Mouse (Mus musculus) testis, postnatal 10 days (tissue): Measurements from ENCODE around the gene Mgat4a.

Experiments used
- DNase-seq: peaks from one replicate; pipeline ENCODE4 v3.0.0; 2021; ENCODE audit warnings: low spot score

Mgat4a gene

DNA sequence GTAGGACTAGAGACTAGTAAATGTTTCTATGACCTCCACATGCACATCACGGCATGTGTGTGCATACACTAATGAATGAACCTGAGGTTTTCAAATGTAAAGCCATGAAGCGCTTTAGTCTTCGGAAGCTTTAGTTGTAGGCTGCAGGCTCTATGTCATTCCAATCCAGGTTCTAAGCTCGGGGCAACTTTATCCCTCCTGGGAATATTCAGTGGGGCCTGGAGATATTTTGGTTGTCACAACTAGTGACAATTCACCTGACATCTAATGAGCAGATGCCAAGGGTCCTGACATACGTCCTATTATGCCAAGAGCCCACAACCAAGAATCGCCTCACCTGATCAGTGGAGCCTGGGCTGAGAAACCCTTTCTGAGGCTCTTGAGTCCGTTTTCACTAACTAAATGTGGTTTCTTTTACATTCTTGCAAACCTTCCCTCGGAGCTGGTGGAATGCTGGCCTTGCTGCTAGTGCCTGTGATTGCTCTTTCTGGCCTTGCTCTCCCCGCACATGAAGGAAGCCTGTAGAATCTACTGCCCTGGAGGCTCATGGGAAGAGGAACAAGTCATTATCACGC, 75.9 kb downstream of the Mgat4a start:
- no peak for DNase-seq

- DNase-seq = no peak
These were observed 83.3 kb downstream of the Mgat4a start for GRCm38 (mm10) chr1:37457546-37457945.

GRCm38 (mm10) chr1:37451270-37451669, 89.5 kb downstream of the Mgat4a start:
- DNase-seq = no peak

DNA sequence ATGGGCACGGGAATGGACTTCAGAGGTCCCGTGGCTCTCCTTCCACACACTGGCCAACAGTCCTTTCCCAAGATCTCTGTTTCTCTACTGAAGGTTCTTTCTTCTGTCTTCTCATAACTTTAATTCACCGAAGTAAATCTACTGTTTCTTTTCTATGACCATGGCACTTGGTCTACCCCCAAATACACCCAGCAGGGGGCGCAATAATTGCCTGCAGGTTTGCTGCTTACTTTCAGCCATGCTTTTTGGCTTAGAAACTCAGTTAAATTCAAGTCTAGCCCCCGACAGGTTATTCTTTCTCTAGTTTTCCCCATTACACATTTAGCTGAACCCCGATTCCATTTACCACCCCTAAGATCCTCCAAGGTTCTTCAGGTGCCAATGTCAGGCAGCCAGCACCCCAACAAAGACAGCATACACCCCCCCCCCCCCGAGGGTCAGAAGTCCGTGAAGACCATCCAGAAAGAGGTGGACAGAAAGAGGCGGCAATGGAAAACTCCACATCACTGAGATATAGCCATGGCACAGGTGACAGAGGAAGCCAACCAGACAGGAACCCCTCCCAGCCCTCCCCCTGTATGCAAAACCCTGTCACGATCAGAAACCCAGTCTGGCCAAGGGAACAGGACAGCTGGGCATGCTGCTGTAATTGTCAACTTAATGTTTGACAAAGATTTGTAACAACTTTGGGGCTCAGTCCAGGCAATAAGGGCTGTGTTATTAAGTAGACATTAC, 92.3 kb downstream of the Mgat4a start:
- DNase-seq = peak; percentile 81

DNA sequence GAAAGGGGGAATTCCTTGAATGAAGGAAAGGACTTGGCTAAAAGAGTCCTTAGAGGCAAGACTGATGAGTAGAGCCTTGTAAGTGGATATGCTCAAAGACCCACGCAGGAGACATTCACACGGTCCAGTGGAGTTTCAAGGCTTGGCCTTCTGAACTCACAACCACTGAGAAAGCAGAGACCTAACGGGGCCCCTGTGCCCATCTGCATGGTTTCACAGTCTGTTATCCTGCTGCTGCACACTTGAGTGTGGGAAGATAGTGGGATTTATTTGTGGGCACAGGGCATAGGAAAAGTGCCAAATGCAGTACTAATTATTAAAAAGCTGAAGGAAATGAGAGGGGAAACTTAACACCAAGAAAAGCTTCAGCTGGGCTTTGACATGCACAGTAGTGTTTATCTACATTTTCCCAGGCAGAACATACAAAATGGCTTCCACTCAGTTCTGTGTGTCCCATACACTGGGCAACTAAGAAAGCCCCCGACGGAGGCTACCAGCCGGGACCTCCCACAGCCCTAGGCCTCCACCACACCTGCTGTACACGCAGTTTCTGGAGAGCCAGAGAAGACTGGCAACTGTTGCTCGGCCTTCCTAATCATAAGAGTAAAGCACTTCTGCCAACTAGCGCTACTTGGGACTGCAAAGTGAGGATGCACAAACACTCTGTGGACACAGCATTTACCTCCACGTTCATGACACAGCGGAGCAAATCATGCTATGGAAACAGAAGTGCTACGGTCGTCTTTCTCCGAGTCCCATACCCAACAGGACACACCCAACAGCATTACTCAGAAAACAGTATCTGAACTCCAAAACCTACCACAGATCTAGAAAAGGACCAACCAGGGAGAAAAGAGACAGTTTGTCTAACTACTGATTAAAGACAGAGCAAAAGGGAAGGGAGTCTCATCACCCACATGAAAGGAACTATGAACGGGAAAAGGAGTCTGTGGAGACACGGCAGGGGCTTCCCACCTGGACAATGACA, 97.7 kb downstream of the Mgat4a start:
- DNase-seq = no peak

DNA sequence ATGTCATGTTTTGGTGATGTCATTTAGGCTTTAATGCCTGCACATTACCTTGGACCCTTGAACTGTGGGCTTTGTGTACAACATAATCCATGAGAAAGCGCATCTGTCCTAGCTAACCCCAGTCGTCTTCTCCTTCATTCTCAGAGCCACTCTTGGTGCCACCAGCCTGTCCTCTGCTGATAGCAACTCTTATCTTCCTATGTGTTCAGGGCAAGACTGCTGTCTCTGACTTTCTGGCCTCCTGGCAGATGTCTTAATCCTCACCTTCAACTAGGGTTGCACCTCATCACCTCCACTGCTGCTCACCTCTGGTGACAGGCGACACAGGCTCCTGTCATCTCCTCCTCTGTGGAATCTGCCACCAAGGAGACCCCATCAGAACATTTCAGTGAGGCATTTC, 104.4 kb downstream of the Mgat4a start:
- DNase-seq = no peak

GRCm38 (mm10) chr1:37430297-37430840, 110.4 kb downstream of the Mgat4a start:
- no peak for DNase-seq

GRCm38 (mm10) chr1:37429366-37430296, 111.2 kb downstream of the Mgat4a start, which contains the start of the genes Coa5 and Unc50:
Coa5 (minus strand) TSS chr1:37430103.
Unc50 (plus strand) TSS chr1:37430139.
- peak; percentile 94 for DNase-seq

DNA sequence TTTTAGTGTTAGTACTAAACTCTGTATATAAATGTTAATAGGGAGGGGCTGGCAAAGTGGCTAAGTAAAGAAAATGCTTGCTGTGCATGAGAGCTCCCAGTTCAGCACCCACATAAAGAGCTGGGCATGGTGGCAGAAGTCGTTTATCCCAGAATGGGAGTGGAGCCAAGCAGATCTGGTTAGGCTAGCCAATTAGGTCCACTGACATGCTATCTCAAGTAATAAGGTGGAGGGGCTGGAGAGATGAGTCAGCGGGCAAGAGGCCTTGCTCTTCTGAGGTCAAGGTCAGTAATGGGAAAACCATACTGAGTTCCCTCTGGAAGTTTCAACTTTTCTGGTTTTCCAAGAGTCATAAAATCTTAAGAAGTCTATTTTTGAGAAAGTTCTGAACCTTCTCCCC, 111.9 kb downstream of the Mgat4a start:
- DNase-seq = no peak

- no peak for DNase-seq
These were observed 113.5 kb downstream of the Mgat4a start for GRCm38 (mm10) chr1:37427144-37427875.

DNA sequence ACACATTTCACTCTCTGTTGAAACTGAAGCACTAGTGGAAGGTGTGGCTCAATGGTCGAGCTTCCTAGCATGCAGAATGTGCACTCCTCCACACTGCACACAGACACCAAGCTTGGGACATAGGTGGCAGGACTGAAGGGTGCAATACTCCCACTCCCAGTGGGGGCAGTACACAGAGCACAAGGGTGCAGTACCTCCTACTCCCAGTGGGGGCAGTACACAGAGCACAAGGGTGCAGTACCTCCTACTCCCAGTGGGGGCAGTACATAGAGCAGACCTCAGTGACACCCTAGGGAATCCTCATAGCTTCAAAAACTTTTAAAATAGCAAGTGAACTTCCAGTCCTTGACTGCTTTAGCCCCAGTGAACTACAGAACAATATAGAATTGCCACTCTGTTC, 121.4 kb downstream of the Mgat4a start:
- peak; percentile 73 for DNase-seq

GRCm38 (mm10) chr1:37415394-37415793, 125.4 kb downstream of the Mgat4a start:
- no peak for DNase-seq

- no peak for DNase-seq
These were observed 131.2 kb downstream of the Mgat4a start for GRCm38 (mm10) chr1:37409647-37410046.

- no peak for DNase-seq
These were observed 132.1 kb downstream of the Mgat4a start for GRCm38 (mm10) chr1:37408678-37409077.

DNA sequence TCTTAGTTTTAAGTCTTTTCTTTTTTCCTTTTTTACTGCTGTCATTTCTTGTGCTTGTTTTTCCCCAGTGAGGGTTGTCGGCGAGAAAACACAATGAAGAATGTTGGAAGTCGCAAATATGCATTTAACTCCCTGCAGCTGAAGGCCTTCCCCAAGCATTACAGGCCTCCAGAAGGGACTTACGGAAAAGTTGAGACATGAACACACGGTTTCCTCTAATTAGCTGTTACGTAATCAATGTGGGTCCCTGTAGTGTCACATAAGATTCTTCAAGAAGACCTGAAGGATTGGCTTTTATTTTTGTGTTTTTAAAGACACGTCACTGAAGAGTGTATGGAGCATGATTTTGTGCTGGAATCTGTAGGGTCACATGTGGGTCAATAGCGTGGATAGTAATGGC, 132.8 kb downstream of the Mgat4a start:
- no peak for DNase-seq

DNA sequence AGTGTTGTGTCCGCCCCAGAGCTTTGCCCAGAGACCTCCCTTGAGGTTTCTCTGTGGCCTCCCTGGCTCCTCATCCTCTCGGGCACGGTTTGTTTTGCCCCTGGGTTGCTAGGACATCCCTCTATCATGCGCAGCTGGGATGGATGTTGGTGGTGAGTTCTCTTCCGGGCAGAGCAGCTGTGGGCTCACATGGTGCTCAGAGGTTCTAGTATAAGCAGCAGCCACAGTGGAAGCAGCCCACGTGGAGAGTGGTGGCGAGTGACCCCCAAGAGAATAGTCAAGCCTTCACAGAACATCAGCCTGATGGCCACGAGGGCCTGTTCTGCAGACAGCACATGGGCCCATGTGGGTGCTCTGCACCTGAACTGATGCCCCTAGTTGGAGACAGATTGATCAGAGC, 133.6 kb downstream of the Mgat4a start:
- no peak for DNase-seq

- no peak for DNase-seq
These were observed 135.7 kb downstream of the Mgat4a start for GRCm38 (mm10) chr1:37405137-37405536.

DNA sequence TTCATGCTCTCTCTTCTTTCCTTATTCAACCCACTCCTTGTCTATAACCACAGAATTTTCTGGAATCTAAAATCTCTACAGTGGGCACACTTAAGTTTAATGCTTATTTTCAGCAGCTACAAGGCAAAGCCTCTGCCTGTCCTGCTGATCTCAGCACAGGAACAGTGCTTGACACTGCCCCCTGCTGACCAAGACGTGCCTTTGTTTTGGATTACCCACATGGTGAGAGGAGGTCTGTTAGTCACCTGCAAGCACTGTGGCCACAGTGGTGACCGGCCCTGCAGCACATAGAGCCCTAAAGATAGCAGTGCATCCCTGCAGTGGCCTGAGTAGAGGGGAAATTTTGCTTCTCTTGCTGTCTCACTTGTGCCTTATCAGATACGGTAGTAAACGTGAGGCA, 139.1 kb downstream of the Mgat4a start:
- peak; percentile 74 for DNase-seq

DNA sequence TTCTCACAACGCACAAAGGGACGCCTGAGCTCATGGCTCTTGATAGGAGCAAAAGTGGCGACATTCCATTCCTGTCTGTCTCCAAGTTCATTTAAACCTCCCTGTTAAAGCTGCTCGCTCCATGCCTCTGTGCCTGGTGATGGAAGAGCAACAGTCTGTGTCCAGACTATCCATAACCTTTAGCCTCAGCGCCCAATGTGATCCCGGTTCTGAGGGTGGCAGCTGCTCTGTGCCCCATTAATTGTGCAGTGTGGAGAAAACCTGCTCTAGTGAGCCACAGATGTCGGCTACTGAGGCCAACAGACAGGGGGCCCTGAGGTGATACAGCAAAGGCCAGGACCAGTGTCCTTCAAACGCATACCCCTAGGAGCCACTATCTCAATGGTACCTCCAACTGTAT, 141.1 kb downstream of the Mgat4a start:
- DNase-seq = no peak

DNA sequence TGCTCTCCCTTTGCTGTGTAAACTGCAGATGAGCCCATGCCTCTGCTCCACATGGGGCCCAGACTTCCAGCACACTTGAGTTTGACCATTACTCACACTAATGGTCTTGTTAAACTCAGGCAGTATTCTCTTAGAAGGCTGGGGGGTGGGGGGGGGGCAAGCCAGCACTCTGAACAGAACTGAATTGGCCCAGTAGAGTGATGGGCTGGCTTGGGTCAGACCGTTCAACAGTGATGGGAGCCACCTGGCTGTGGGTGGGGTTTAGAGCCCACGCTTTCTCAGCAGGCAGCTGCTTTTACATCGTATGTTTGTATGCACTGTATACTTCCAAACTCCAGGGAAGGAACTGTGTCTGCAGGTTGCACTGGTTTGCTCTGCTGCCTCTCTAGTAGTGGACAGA, 141.9 kb downstream of the Mgat4a start:
- no peak for DNase-seq

- DNase-seq = no peak
These were observed 144.3 kb downstream of the Mgat4a start for GRCm38 (mm10) chr1:37396481-37396880.
